Mouse (Mus musculus) embryonic facial prominence, embryonic 13.5 days (tissue): ENCODE measurements around the gene Zfp661. TPM values are rescaled to one million over a fixed set of nuclear protein-coding genes. Genes with fewer than 3 reads are reported as not detected.
"Not testable (repeated sequence)": the region's sequence is repeated elsewhere in the genome, so short reads cannot be mapped to it uniquely, and the experiment has no call there.

Source experiments
- ATAC-seq: fragments of 200-750 bp; cut with Nextera tagmentation; 2 replicates; pipeline ENCODE4 v1.8.0; 2017; ENCODE audit warnings: low read depth; ENCODE audit not compliant: insufficient number of reproducible peaks, insufficient read depth, low FRiP score, low TSS enrichment
- H3K27ac ChIP-seq: fragments of 300-500 bp; sonication (generic); 2 replicates; pipeline ENCODE4 v1.5.1; 2015; ENCODE audit warnings: moderate library complexity, mild to moderate bottlenecking, inconsistent platforms
- H3K27me3 ChIP-seq: fragments of 300-500 bp; sonication (generic); 2 replicates; pipeline ENCODE4 v1.6.1; 2015; ENCODE audit warnings: mild to moderate bottlenecking, inconsistent platforms
- H3K36me3 ChIP-seq: fragments of 300-500 bp; sonication (generic); 2 replicates; pipeline ENCODE4 v1.6.1; 2015; ENCODE audit warnings: mild to moderate bottlenecking, inconsistent platforms
- H3K4me1 ChIP-seq: fragments of 300-500 bp; sonication (generic); 2 replicates; pipeline ENCODE4 v1.6.1; 2015; ENCODE audit warnings: inconsistent platforms
- H3K4me2 ChIP-seq: fragments of 300-500 bp; sonication (generic); 2 replicates; pipeline ENCODE4 v1.6.1; 2015; ENCODE audit warnings: moderate library complexity, mild to moderate bottlenecking, inconsistent platforms
- H3K4me3 ChIP-seq: fragments of 300-500 bp; sonication (generic); 2 replicates; pipeline ENCODE4 v1.5.1; 2015; ENCODE audit warnings: mild to moderate bottlenecking, inconsistent platforms
- H3K9ac ChIP-seq: fragments of 300-500 bp; sonication (generic); 2 replicates; pipeline ENCODE4 v1.6.1; 2015; ENCODE audit warnings: mild to moderate bottlenecking, inconsistent platforms
- H3K9me3 ChIP-seq: fragments of 300-500 bp; sonication (generic); 2 replicates; pipeline ENCODE4 v1.6.1; 2016; ENCODE audit warnings: inconsistent platforms
- WGBS: fragments of 180-500 bp; shearing (Covaris S2); methylation state at CpG from one replicate; pipeline ENCODE4 v1.1.7; 2015; ENCODE audit warnings: mixed read lengths; 5-methylcytosine and 5-hydroxymethylcytosine counted together
- polyA plus RNA-seq: library from polyadenylated mRNA; unstranded; fragments of >200 nt; fragmentation: Nextera tagmentation; extraction: Ambion mirVana; gene quantifications from 2 replicates; pipeline ENCODE4 v1.2.1, GENCODE M21; 2015

Zfp661 gene
- polyA plus RNA-seq, 1 experiment from 2014 or later = 6.8 TPM

GRCm38 (mm10) chr2:127608234-127608633, 21.3 kb upstream of the Zfp661 start:
- H3K9me3 ChIP-seq = no peaks in the 10 kb centered on the region
- H3K4me2 ChIP-seq = no peak overlapping the region
- H3K4me3 ChIP-seq = no peak overlapping the region
- H3K27me3 ChIP-seq = no peaks in the 10 kb centered on the region
- 47% methylated on average over 3 of the region's 3 CpGs for WGBS
- no peak overlapping the region for H3K27ac ChIP-seq
- H3K9ac ChIP-seq = no peak overlapping the region
- H3K4me1 ChIP-seq = peaks cover 16% of the 10 kb centered on the region
- peaks cover 23% of the 10 kb centered on the region for H3K36me3 ChIP-seq
- no peak for ATAC-seq

GRCm38 (mm10) chr2:127605203-127605602, 18.3 kb upstream of the Zfp661 start:
- no peak overlapping the region for H3K9ac ChIP-seq
- peaks cover 16% of the 10 kb centered on the region for H3K4me1 ChIP-seq
- 90% methylated on average over 3 of the region's 3 CpGs for WGBS
- H3K27ac ChIP-seq = no peak overlapping the region
- H3K27me3 ChIP-seq = no peaks in the 10 kb centered on the region
- H3K4me3 ChIP-seq = no peak overlapping the region
- H3K36me3 ChIP-seq = peaks cover 48% of the 10 kb centered on the region
- ATAC-seq = no peak
- no peaks in the 10 kb centered on the region for H3K9me3 ChIP-seq
- H3K4me2 ChIP-seq = no peak overlapping the region

- H3K9me3 ChIP-seq, H3K9ac ChIP-seq, H3K4me3 ChIP-seq, H3K27me3 ChIP-seq, H3K27ac ChIP-seq, H3K4me2 ChIP-seq, ATAC-seq, H3K4me1 ChIP-seq: not testable (repeated sequence)
- H3K36me3 ChIP-seq = peaks cover 66% of the 10 kb centered on the region
- WGBS = 69% methylated on average over 6 of the region's 8 CpGs
Measured at GRCm38 (mm10) chr2:127603383-127603782, 16.5 kb upstream of the Zfp661 start.

- 57% methylated on average over 4 of the region's 4 CpGs for WGBS
- Histone ChIP-seq H3K9ac (no peak overlapping the region), H3K36me3 (peaks cover 46% of the 10 kb centered on the region), H3K4me1 (peaks cover 24% of the 10 kb centered on the region), H3K9me3 (no peaks in the 10 kb centered on the region), H3K27ac (no peak overlapping the region), H3K4me2 (no peak overlapping the region), H3K27me3 (no peaks in the 10 kb centered on the region), H3K4me3 (no peak overlapping the region)
- ATAC-seq = no peak
Measured at GRCm38 (mm10) chr2:127590840-127591239, 3.9 kb upstream of the Zfp661 start.

GRCm38 (mm10) chr2:127590204-127590603, 3.3 kb upstream of the Zfp661 start:
- 80% methylated on average over 15 of the region's 15 CpGs for WGBS
- H3K4me2 ChIP-seq = no peak overlapping the region
- peaks cover 39% of the 10 kb centered on the region for H3K36me3 ChIP-seq
- no peak overlapping the region for H3K9ac ChIP-seq
- no peak overlapping the region for H3K4me3 ChIP-seq
- no peak overlapping the region for H3K27ac ChIP-seq
- H3K27me3 ChIP-seq = no peaks in the 10 kb centered on the region
- ATAC-seq = no peak
- no peaks in the 10 kb centered on the region for H3K9me3 ChIP-seq
- H3K4me1 ChIP-seq = peaks cover 24% of the 10 kb centered on the region

GRCm38 (mm10) chr2:127588897-127589296, 2.0 kb upstream of the Zfp661 start:
- H3K36me3 ChIP-seq = peaks cover 26% of the 10 kb centered on the region
- ATAC-seq = no peak
- H3K9ac ChIP-seq = 0 out of 2 replicates have a peak overlapping the region, but pooled peaks have one; percentile 16
- 92% methylated on average over 9 of the region's 9 CpGs for WGBS
- no peaks in the 10 kb centered on the region for H3K27me3 ChIP-seq
- H3K4me3 ChIP-seq = no peak overlapping the region
- H3K4me2 ChIP-seq = no peak overlapping the region
- peaks cover 30% of the 10 kb centered on the region for H3K4me1 ChIP-seq
- no peak overlapping the region for H3K27ac ChIP-seq
- H3K9me3 ChIP-seq = no peaks in the 10 kb centered on the region

GRCm38 (mm10) chr2:127587514-127587844, 585 bp upstream of the Zfp661 start:
- Histone ChIP-seq H3K27ac (peak overlapping the region; percentile 93), H3K4me1 (peaks cover 33% of the 10 kb centered on the region), H3K27me3 (no peaks in the 10 kb centered on the region), H3K9me3 (no peaks in the 10 kb centered on the region), H3K36me3 (peaks cover 15% of the 10 kb centered on the region; the same call in 1 of the 2 replicates), H3K4me3 (peak overlapping the region; percentile 95), H3K4me2 (peak overlapping the region; percentile 83), H3K9ac (peak overlapping the region; percentile 90)
- WGBS = under 1% methylated on average over 22 of the region's 22 CpGs
- ATAC-seq = no peak

GRCm38 (mm10) chr2:127584436-127584858, 2.4 kb downstream of the Zfp661 start:
- H3K4me3 ChIP-seq = peak overlapping the region; percentile 64
- H3K9me3 ChIP-seq = no peaks in the 10 kb centered on the region
- under 1% methylated on average over 24 of the region's 24 CpGs for WGBS
- H3K27ac ChIP-seq = no peak overlapping the region
- H3K9ac ChIP-seq = peak overlapping the region; percentile 84
- peaks cover 28% of the 10 kb centered on the region for H3K4me1 ChIP-seq
- peak; percentile 81 for ATAC-seq
- H3K4me2 ChIP-seq = peak overlapping the region; percentile 80
- peaks cover 9% of the 10 kb centered on the region; the same call in 1 of the 2 replicates for H3K36me3 ChIP-seq
- H3K27me3 ChIP-seq = no peaks in the 10 kb centered on the region

GRCm38 (mm10) chr2:127573322-127573721, 13.6 kb downstream of the Zfp661 start:
- 0 out of 2 replicates have a peak, but pooled peaks cover 6% of the 10 kb centered on the region for H3K9me3 ChIP-seq
- peaks cover 27% of the 10 kb centered on the region for H3K36me3 ChIP-seq
- H3K9ac ChIP-seq = no peak overlapping the region
- H3K4me1 ChIP-seq = no peaks in the 10 kb centered on the region
- H3K27me3 ChIP-seq = no peaks in the 10 kb centered on the region
- no peak for ATAC-seq
- WGBS = 9% methylated on average over 1 of the region's 1 CpGs
- H3K4me3 ChIP-seq = no peak overlapping the region
- no peak overlapping the region for H3K4me2 ChIP-seq
- no peak overlapping the region for H3K27ac ChIP-seq

GRCm38 (mm10) chr2:127559070-127559966, 27.6 kb downstream of the Zfp661 start:
- 16% methylated on average over 18 of the region's 18 CpGs for WGBS

GRCm38 (mm10) chr2:127551078-127551477, 35.8 kb downstream of the Zfp661 start:
- H3K4me1 ChIP-seq = no peaks in the 10 kb centered on the region
- no peak overlapping the region for H3K27ac ChIP-seq
- H3K27me3 ChIP-seq = no peaks in the 10 kb centered on the region
- H3K9me3 ChIP-seq = no peaks in the 10 kb centered on the region
- no peak overlapping the region for H3K4me2 ChIP-seq
- no peak overlapping the region for H3K4me3 ChIP-seq
- 42% methylated on average over 5 of the region's 5 CpGs for WGBS
- ATAC-seq = no peak
- no peaks in the 10 kb centered on the region for H3K36me3 ChIP-seq
- no peak overlapping the region for H3K9ac ChIP-seq

More at GRCm38 (mm10) chr2:127559070-127559966, 27.6 kb downstream of the Zfp661 start:
- peak overlapping the region; percentile 44; the same call in 1 of the 2 replicates for H3K9ac ChIP-seq
- peak overlapping the region; percentile 43 for H3K4me2 ChIP-seq
- H3K27me3 ChIP-seq = peaks cover 12% of the 10 kb centered on the region
- H3K27ac ChIP-seq = no peak overlapping the region
- no peaks in the 10 kb centered on the region for H3K9me3 ChIP-seq
- no peaks in the 10 kb centered on the region for H3K36me3 ChIP-seq
- no peaks in the 10 kb centered on the region for H3K4me1 ChIP-seq
- peak overlapping the region; percentile 25 for H3K4me3 ChIP-seq
- peak; percentile 96 for ATAC-seq

GRCm38 (mm10) chr2:127550446-127550845, 36.4 kb downstream of the Zfp661 start:
- Histone ChIP-seq H3K36me3 (no peaks in the 10 kb centered on the region), H3K27ac (no peak overlapping the region), H3K4me1 (no peaks in the 10 kb centered on the region), H3K9me3 (no peaks in the 10 kb centered on the region), H3K27me3 (no peaks in the 10 kb centered on the region), H3K4me2 (no peak overlapping the region), H3K9ac (no peak overlapping the region), H3K4me3 (no peak overlapping the region)
- WGBS = 57% methylated on average over 1 of the region's 1 CpGs
- no peak for ATAC-seq
